Mouse (Mus musculus) lung, embryonic 16.5 days (tissue): ENCODE results near the gene Olfr1418. TPM values are rescaled to one million over a fixed set of nuclear protein-coding genes. Genes with fewer than 3 reads are reported as not detected.

ENCODE experiments used
- ATAC-seq: fragments of 200-750 bp; cut with Nextera tagmentation; 2 replicates; pipeline ENCODE4 v1.8.0; 2017; ENCODE audit warnings: low read depth, mild to moderate bottlenecking, moderate library complexity
- H3K27ac ChIP-seq: fragments of 300-500 bp; sonication (generic); 2 replicates; pipeline ENCODE4 v1.5.1; 2014; ENCODE audit warnings: mild to moderate bottlenecking, control low read depth, low read length
- H3K27me3 ChIP-seq: fragments of 300-500 bp; sonication (generic); 2 replicates; pipeline ENCODE4 v1.6.1; 2014; ENCODE audit warnings: low read depth, low read length, mixed read lengths; ENCODE audit not compliant: control insufficient read depth, insufficient read depth
- H3K36me3 ChIP-seq: fragments of 300-500 bp; sonication (generic); 2 replicates; pipeline ENCODE4 v1.6.1; 2014; ENCODE audit warnings: low read length; ENCODE audit not compliant: control insufficient read depth, insufficient read depth
- H3K4me1 ChIP-seq: fragments of 300-500 bp; sonication (generic); replicated peaks from 2 replicates; pipeline ENCODE4 v1.6.1; 2014; ENCODE audit warnings: low read length, mixed read lengths; ENCODE audit not compliant: control insufficient read depth, insufficient read depth
- H3K4me2 ChIP-seq: fragments of 300-500 bp; sonication (generic); 2 replicates; pipeline ENCODE4 v1.6.1; 2014; ENCODE audit warnings: low read depth, low read length, control low read depth
- H3K4me3 ChIP-seq: fragments of 300-500 bp; sonication (generic); 2 replicates; pipeline ENCODE4 v1.5.1; 2014; ENCODE audit warnings: mild to moderate bottlenecking, low read length, control low read depth
- H3K9ac ChIP-seq: fragments of 300-500 bp; sonication (generic); 2 replicates; pipeline ENCODE4 v1.6.1; 2014; ENCODE audit warnings: low read length, control low read depth
- H3K9me3 ChIP-seq: fragments of 300-500 bp; sonication (generic); 2 replicates; pipeline ENCODE4 v1.6.1; 2016; ENCODE audit warnings: low read length; ENCODE audit not compliant: control insufficient read depth
- WGBS: fragments of 180-500 bp; shearing (Covaris S2); extraction: QIAGEN DNeasy Blood & Tissue Kit; methylation state at CpG from one replicate; pipeline ENCODE4 v1.1.7; 2014; 5-methylcytosine and 5-hydroxymethylcytosine counted together
- polyA plus RNA-seq: library from polyadenylated mRNA; unstranded; fragments of >200 nt; fragmentation: Nextera tagmentation; extraction: Ambion mirVana; gene quantifications from 2 replicates; pipeline ENCODE4 v1.2.1, GENCODE M21; 2015

Gene Olfr1418
- polyA plus RNA-seq, 1 experiment from 2014 or later = not detected

- H3K27ac ChIP-seq = peak overlapping the region; percentile 53
- WGBS = 26% methylated on average over 8 of the region's 8 CpGs
- peaks cover 9% of the 10 kb centered on the region for H3K4me1 ChIP-seq
- H3K9ac ChIP-seq = no peak overlapping the region
- H3K9me3 ChIP-seq = no peaks in the 10 kb centered on the region
- H3K4me3 ChIP-seq = no peak overlapping the region
- no peaks in the 10 kb centered on the region for H3K27me3 ChIP-seq
- H3K36me3 ChIP-seq = no peaks in the 10 kb centered on the region
- H3K4me2 ChIP-seq = no peak overlapping the region
- ATAC-seq = peak; percentile 78
These were observed 47.2 kb downstream of the Olfr1418 start for GRCm38 (mm10) chr19:11813649-11814048.

DNA sequence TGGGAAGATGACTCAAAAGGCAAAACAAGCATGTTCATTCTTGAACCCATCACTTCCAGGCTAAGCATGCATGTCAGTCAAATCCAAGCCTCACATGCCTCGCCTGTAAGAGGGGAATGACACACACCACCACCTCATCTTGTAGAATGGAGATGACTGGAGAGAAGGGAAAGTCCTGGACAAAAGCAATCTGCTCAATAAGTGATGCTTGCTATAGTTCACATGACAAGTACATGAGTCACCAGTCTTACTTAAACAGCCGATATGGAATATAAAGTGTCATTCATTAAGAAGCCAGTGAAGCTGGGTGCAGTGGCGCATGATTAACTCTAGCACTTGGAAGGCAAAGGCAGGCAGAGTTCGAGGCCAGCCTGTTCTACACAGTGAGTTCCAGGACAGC is 47.7 kb downstream of the Olfr1418 start:
- Histone ChIP-seq H3K36me3 (no peaks in the 10 kb centered on the region), H3K27me3 (no peaks in the 10 kb centered on the region), H3K27ac (0 out of 2 replicates have a peak overlapping the region, but pooled peaks have one; percentile 33), H3K9ac (no peak overlapping the region), H3K4me3 (no peak overlapping the region), H3K4me2 (no peak overlapping the region), H3K4me1 (peaks cover 7% of the 10 kb centered on the region), H3K9me3 (no peaks in the 10 kb centered on the region)
- WGBS = 59% methylated on average over 4 of the region's 4 CpGs
- no peak for ATAC-seq

GRCm38 (mm10) chr19:11811688-11812365 is 49.0 kb downstream of the Olfr1418 start:
- ATAC-seq = peak; percentile 46
- Histone ChIP-seq H3K27ac (no peak overlapping the region), H3K36me3 (no peaks in the 10 kb centered on the region), H3K4me2 (no peak overlapping the region), H3K4me3 (no peak overlapping the region), H3K27me3 (no peaks in the 10 kb centered on the region), H3K9ac (no peak overlapping the region), H3K4me1 (peaks cover 7% of the 10 kb centered on the region), H3K9me3 (no peaks in the 10 kb centered on the region)
- 45% methylated on average over 5 of the region's 5 CpGs for WGBS

DNA sequence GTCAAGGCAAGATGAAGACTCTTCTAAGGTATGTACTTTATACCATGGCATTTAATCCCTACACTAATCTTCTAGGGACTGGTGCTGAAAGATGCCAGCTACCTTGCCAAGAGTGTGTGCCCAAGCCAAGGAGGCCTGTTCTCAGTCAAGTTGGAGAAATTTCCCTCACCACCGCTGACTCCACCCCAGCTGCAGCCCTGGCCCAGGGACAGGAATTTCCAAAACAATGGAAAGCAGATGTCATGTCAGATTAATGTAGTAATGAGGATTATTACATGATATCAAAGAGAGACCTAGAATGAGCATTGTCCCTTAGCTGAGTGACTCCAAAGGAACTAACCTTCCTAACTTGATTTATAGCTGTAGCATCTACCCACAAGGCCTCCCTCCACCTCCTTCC is 50.0 kb downstream of the Olfr1418 start:
- ATAC-seq = no peak
- no peaks in the 10 kb centered on the region for H3K27me3 ChIP-seq
- 0 out of 2 replicates have a peak overlapping the region, but pooled peaks have one; percentile 30 for H3K27ac ChIP-seq
- no peaks in the 10 kb centered on the region for H3K36me3 ChIP-seq
- no peak overlapping the region for H3K9ac ChIP-seq
- H3K9me3 ChIP-seq = no peaks in the 10 kb centered on the region
- no peak overlapping the region for H3K4me2 ChIP-seq
- WGBS = 53% methylated on average over 1 of the region's 1 CpGs
- H3K4me3 ChIP-seq = no peak overlapping the region
- peaks cover 7% of the 10 kb centered on the region for H3K4me1 ChIP-seq

GRCm38 (mm10) chr19:11810003-11810758 is 50.7 kb downstream of the Olfr1418 start:
- Histone ChIP-seq H3K36me3 (no peaks in the 10 kb centered on the region), H3K27ac (0 out of 2 replicates have a peak overlapping the region, but pooled peaks have one; percentile 3), H3K4me3 (no peak overlapping the region), H3K9me3 (no peaks in the 10 kb centered on the region), H3K4me2 (no peak overlapping the region), H3K9ac (no peak overlapping the region), H3K4me1 (peaks cover 7% of the 10 kb centered on the region), H3K27me3 (no peaks in the 10 kb centered on the region)
- no peak for ATAC-seq
- WGBS = 52% methylated on average over 5 of the region's 5 CpGs

GRCm38 (mm10) chr19:11808452-11808851 is 52.4 kb downstream of the Olfr1418 start:
- Histone ChIP-seq H3K27ac (no peak overlapping the region), H3K9me3 (no peaks in the 10 kb centered on the region), H3K27me3 (no peaks in the 10 kb centered on the region), H3K4me1 (peaks cover 7% of the 10 kb centered on the region), H3K4me2 (no peak overlapping the region), H3K4me3 (no peak overlapping the region), H3K36me3 (no peaks in the 10 kb centered on the region), H3K9ac (no peak overlapping the region)
- WGBS = 84% methylated on average over 2 of the region's 2 CpGs
- no peak for ATAC-seq

DNA sequence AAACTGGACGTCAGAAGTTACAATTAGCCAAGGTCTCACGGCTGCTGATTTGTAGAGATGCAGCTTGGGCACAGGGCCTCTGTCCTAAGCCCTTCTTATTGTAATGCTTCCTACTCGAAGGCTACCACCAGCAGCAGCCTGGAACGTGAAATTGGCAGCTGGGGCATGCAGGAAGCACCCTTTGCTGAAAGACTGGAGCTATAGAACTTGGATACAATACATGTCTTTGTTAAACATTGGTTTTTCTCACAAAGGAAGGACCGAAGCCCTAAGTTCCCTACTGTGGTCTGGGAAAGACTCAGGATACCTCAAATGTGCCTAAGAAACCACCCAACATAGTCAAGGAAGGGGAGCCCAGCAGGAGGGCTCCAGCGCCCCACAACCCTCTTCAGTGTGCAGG is 53.0 kb downstream of the Olfr1418 start:
- Histone ChIP-seq H3K9me3 (no peaks in the 10 kb centered on the region), H3K27ac (no peak overlapping the region), H3K27me3 (no peaks in the 10 kb centered on the region), H3K4me2 (no peak overlapping the region), H3K4me1 (peaks cover 7% of the 10 kb centered on the region), H3K36me3 (no peaks in the 10 kb centered on the region), H3K4me3 (no peak overlapping the region), H3K9ac (no peak overlapping the region)
- 56% methylated on average over 6 of the region's 6 CpGs for WGBS
- ATAC-seq = no peak

DNA sequence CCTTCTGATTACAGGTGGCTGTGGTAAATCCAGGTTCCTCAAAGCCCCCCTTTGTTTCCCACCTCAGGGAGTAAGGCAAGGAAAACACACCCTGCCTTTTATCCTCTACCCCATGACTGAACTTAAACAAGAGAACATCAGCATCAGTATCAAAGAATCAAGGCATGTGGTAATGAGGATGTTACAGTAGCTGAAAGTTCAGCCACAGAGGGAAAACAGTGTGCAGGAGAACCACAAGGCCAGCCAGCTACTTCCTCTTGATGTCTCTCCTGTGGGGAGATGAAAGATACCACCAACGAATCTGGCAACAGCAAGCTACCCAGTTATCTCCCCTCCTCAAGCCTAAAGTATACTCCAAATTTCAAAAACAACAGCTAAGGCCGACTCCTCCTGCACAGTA is 53.6 kb downstream of the Olfr1418 start:
- WGBS = 51% methylated on average over 2 of the region's 2 CpGs
- no peak overlapping the region for H3K4me3 ChIP-seq
- no peak overlapping the region for H3K9ac ChIP-seq
- H3K27me3 ChIP-seq = no peaks in the 10 kb centered on the region
- H3K27ac ChIP-seq = no peak overlapping the region
- no peaks in the 10 kb centered on the region for H3K9me3 ChIP-seq
- ATAC-seq = no peak
- H3K4me1 ChIP-seq = peaks cover 6% of the 10 kb centered on the region
- no peak overlapping the region for H3K4me2 ChIP-seq
- H3K36me3 ChIP-seq = no peaks in the 10 kb centered on the region

DNA sequence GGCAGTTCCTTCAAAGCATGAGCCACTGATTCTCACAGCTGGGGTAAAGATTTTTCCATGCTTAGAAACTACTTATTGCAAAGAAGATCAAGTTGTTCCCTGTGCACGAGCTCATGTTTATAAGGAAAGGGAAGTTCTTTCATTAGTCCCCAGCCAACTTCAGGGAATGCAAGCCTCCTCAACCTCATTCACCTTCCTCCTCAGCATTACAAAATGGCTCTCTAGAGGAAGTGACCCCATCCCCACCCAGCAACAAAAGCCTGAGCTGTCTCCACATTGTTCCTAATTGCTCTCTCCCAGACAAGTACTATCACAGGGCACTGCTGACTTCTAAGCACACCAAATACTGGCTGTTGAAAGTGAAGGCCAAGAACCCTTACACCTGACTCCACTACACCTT is 56.4 kb downstream of the Olfr1418 start:
- Histone ChIP-seq H3K4me2 (no peak overlapping the region), H3K4me3 (no peak overlapping the region), H3K4me1 (no peaks in the 10 kb centered on the region), H3K27me3 (no peaks in the 10 kb centered on the region), H3K9ac (no peak overlapping the region), H3K27ac (peak overlapping the region; percentile 20; the same call in 1 of the 2 replicates), H3K9me3 (no peaks in the 10 kb centered on the region), H3K36me3 (no peaks in the 10 kb centered on the region)
- WGBS = 42% methylated on average over 1 of the region's 1 CpGs
- ATAC-seq = peak; percentile 51; the same call in 1 of the 2 replicates
